Mouse (Mus musculus) brain, embryonic 14.5 days (tissue): ENCODE measurements at regions not wholly inside any gene's neighbourhood (a gene's known extent, or its start where the extent isn't known, plus 50 kb on each side); places are given as distances from the start of the nearest gene placed in this dataset.

Experiments
- DNase-seq: peaks from one replicate; pipeline ENCODE4 v3.0.0-alpha.2; 2011; ENCODE audit warnings: low read depth
- CTCF ChIP-seq: fragments of 200-500 bp; IDR thresholded peaks from 2 replicates; pipeline ENCODE4 v1.5.1; 2012; ENCODE audit warnings: inconsistent platforms, mild to moderate bottlenecking, moderate library complexity, borderline replicate concordance; ENCODE audit not compliant: insufficient read depth, insufficient read length; ENCODE audit errors: extremely low read depth
- POLR2A ChIP-seq: fragments of 200-500 bp; IDR thresholded peaks from 2 replicates; pipeline ENCODE4 v1.6.1; 2012; ENCODE audit warnings: mild to moderate bottlenecking, inconsistent platforms, borderline replicate concordance; ENCODE audit not compliant: poor library complexity, insufficient read depth, insufficient read length, severe bottlenecking; ENCODE audit errors: extremely low read depth

DNA sequence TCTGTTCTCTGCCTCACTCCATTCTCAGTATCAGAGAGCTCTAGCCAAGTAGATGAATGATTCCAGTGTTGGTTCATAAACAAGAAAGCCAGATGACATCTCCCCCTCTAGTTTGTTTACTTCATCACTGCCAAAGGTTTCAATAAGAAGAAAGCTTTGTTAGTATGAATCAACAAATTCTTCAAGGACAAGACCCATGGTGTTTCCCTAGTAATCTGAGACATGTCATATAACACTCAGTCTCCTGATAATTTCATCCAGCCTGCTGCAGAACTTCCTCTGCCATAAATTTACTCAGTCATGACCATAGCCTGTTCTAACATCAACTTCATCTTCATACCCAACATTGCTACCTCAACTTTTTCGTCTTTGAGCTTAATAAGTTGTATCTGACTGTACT, 1372.5 kb downstream of the Pla2g4a start:
- no peak for TF ChIP-seq POLR2A
- no peak for TF ChIP-seq CTCF
- no peak for DNase-seq

DNA sequence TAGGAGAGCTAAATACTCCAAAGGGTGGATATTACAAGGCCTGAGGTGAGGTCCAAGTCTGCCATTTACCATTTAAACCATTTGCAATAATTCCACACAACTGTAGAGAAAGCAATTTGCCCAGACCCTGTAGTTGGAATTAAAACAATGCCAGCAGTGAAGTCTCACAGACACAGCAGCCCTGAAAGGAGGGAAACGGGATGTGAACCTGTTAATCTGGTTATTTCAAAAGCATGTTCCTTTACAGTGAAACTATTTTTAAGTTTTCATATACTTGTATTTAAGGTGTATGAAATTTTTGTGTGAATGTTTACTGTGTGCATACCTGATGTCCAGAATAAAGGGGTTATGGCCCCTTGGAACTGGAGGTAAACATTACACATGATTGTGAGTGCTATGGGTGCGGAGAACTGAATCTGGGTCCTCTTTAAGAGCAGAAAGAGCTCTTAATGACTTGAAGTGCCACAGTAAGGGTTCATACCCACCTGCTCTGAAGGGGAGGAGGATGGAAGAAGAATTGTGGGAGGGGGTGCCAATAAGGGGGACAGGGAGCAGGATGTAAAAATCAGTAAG, 1381.1 kb downstream of the Pla2g4a start:
- TF ChIP-seq CTCF (no peak), POLR2A (no peak)

DNA sequence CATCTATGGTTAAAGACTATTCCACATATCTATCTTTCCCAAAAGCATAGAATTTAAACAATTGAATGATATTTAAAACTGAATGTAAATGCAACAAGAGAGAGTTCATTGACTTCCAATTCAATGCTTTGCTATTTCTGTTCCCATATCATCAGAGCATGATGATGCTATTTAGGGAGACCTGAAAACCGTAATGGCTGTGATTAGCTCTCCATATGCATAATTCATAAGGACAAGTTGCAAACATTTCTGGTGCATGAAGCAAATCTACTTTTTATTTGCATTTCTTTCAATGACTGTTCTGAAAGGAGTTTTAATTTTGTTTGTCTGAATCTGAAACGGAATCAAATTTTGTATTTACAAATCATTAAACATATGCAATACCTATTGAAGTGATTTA, 1392.0 kb downstream of the Pla2g4a start:
- TF ChIP-seq CTCF (no peak), POLR2A (no peak)
- peak; percentile 53 for DNase-seq

More for the DNA sequence above, 1381.1 kb downstream of the Pla2g4a start:
- no peak for DNase-seq
